Mouse (Mus musculus) layer of hippocampus, adult 2 months (tissue): ENCODE results near the gene Il7r. TPM values are rescaled to one million over a fixed set of nuclear protein-coding genes. Genes with fewer than 3 reads are reported as not detected.

Source experiments
- DNase-seq, 2 experiments: peaks; one replicate each; pipeline ENCODE4 v3.0.0; 2022; ENCODE audit warnings: low spot score in 2 of 2
- H3K27ac ChIP-seq: fragments of 200-600 bp; 2 replicates; pipeline ENCODE4 v1.8.1; 2022
- H3K4me3 ChIP-seq: fragments of 200-600 bp; 2 replicates; pipeline ENCODE4 v1.8.1; 2022; ENCODE audit warnings: mild to moderate bottlenecking
- CTCF ChIP-seq: fragments of 200-600 bp; conservative IDR thresholded peaks from 2 replicates; pipeline ENCODE4 v1.8.1; 2022; ENCODE audit warnings: antibody characterized with exemption, mild to moderate bottlenecking, moderate library complexity
- total RNA-seq, 2 experiments: library from RNA; stranded (reverse); gene quantifications; 2 replicates each; pipeline ENCODE4 v1.2.3; 2021

The Il7r gene
- total RNA-seq, 2 experiments from 2014 or later = 0.33 to 0.88 TPM

GRCm38 (mm10) chr15:9528186-9528935 lies 1.6 kb downstream of the Il7r start:
- Histone ChIP-seq H3K27ac (no peak overlapping the region), H3K4me3 (no peak overlapping the region)
- TF ChIP-seq CTCF = no peak
- no peak for DNase-seq

- TF ChIP-seq CTCF = no peak
- Histone ChIP-seq H3K27ac (no peak overlapping the region), H3K4me3 (no peak overlapping the region)
Measured at GRCm38 (mm10) chr15:9526412-9526811, 3.6 kb downstream of the Il7r start.

GRCm38 (mm10) chr15:9524907-9525306 lies 5.1 kb downstream of the Il7r start:
- no peak for DNase-seq
- Histone ChIP-seq H3K4me3 (no peak overlapping the region), H3K27ac (no peak overlapping the region)
- TF ChIP-seq CTCF = no peak

More at GRCm38 (mm10) chr15:9526412-9526811, 3.6 kb downstream of the Il7r start:
- no peak for DNase-seq

DNA sequence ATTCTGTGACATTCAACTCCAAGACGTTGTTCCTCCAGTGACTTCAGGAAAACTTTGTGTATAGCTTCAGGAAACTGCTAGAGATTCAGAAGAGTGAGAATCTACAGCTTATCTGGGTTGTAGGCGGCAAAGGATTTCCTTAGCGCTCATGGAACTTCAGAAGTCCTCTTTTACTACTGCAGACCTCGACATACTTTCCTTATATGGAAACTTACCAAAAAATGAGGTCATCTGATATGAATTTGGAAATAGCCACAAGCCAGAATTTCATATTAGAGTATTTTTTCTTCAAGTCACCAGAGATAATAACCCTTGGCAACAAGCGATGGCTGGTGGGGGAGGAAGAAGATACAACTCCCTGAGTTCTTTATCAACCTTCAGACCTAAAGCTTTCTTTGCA lies 6.0 kb downstream of the Il7r start:
- no peak overlapping the region for H3K27ac ChIP-seq
- no peak overlapping the region for H3K4me3 ChIP-seq
- no peak for DNase-seq
- TF ChIP-seq CTCF = no peak

DNA sequence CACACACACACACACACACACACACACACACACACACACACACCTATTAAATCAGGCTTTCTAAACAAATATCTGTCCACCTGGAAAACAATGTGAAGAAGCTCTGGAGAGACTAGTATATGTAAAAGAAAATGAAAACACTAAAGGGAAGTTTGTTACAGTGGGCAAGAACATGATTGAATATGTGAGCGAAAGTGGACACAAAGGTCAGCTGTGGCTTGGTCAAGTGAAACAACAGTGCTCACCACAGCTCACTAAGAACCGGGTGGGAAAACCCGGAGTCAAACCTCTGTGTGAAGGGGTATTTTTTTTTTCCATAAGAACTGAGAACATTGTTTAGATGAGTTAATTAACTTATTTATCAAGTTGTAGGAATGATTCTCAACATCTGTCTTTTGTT lies 6.9 kb downstream of the Il7r start:
- no peak for DNase-seq
- Histone ChIP-seq H3K4me3 (no peak overlapping the region), H3K27ac (no peak overlapping the region)
- TF ChIP-seq CTCF = no peak

DNA sequence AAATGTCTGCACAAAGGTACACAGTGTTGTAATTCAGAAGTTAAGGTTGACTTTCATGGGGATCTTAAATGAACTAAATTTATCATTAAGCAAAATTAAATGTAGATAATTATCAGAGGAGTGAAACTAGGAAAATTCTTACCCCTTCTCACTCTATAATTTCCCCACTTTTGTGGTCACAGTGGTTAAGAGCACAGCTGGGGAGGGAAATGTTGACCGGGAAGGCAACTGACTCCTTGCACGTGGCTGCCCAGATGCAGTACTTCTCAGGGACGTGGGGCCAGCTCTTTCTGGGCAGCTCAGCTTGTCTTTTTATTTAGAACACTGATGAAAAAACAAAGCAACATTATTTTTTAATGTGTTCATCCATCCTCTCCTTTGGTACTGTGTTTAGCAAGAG lies 37.9 kb downstream of the Il7r start:
- H3K4me3 ChIP-seq = no peak overlapping the region
- no peak for TF ChIP-seq CTCF

DNA sequence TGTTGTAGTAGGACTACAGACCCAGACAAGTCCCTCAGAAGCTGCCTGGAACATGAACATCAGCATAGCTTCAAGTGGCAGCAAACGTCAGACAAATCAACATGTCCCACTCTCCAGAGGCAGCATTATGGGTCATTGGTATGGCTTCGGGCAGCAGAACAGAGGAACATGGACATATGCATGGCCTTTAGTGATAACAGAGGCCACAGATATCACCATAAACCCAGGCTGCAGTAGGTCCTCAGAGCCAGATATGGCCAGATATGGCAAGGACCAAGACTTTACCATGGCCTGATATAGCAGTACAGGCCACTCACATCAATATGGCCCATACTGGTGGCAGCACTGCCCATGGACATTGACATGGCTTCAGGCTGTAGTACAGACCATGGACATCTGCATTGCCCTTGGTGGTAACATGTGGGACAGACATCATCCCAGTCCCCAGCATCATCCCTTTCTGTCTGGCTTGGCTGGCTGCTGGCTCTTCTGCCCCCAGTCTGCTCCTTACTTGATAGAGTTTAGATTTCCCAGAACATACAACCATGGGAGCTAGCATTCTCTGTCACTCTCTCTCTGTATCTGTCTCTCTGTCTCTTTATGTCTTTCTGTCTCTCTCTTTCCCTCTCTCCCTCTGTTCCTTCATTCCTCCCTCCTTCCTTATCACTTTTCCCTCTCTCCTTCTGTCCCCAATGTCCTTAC lies 40.4 kb downstream of the Il7r start:
- Histone ChIP-seq H3K4me3 (no peak overlapping the region), H3K27ac (no peak overlapping the region)
- DNase-seq = no peak
- no peak for TF ChIP-seq CTCF

More for the DNA sequence above, 37.9 kb downstream of the Il7r start:
- no peak overlapping the region for H3K27ac ChIP-seq
- no peak for DNase-seq

GRCm38 (mm10) chr15:9473188-9473587 lies 56.8 kb downstream of the Il7r start:
- no peak for DNase-seq
- no peak overlapping the region for H3K4me3 ChIP-seq
- H3K27ac ChIP-seq = no peak overlapping the region
- no peak for TF ChIP-seq CTCF

DNA sequence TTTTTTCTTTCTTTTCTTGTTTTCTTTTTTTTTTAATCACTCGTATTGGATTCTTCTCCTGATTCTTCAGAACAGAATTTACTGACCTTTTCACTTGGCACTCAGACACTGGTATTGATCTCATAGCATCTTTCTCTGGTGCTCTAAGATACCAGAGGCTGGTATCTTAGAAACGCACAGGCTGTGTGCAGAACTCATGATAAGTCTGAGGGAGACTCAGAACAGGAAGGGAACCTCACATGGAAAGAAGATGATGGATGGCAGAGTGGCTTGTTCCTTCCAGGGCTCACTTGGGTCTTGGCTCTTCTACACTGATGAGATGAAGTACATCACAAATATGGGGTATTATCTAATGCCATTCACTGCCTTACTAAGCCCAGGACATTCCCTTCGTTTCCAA lies 57.4 kb downstream of the Il7r start:
- Histone ChIP-seq H3K27ac (no peak overlapping the region), H3K4me3 (no peak overlapping the region)
- no peak for TF ChIP-seq CTCF
- DNase-seq = no peak

GRCm38 (mm10) chr15:9472167-9472566 lies 57.8 kb downstream of the Il7r start:
- no peak overlapping the region for H3K27ac ChIP-seq
- no peak for TF ChIP-seq CTCF
- no peak overlapping the region for H3K4me3 ChIP-seq
- DNase-seq = no peak

GRCm38 (mm10) chr15:9471053-9471685 lies 58.8 kb downstream of the Il7r start:
- no peak overlapping the region for H3K4me3 ChIP-seq
- no peak for TF ChIP-seq CTCF
- no peak for DNase-seq
- no peak overlapping the region for H3K27ac ChIP-seq

- no peak for DNase-seq
- TF ChIP-seq CTCF = no peak
- no peak overlapping the region for H3K27ac ChIP-seq
- no peak overlapping the region for H3K4me3 ChIP-seq
Measured at GRCm38 (mm10) chr15:9464039-9464438, 65.9 kb downstream of the Il7r start.

DNA sequence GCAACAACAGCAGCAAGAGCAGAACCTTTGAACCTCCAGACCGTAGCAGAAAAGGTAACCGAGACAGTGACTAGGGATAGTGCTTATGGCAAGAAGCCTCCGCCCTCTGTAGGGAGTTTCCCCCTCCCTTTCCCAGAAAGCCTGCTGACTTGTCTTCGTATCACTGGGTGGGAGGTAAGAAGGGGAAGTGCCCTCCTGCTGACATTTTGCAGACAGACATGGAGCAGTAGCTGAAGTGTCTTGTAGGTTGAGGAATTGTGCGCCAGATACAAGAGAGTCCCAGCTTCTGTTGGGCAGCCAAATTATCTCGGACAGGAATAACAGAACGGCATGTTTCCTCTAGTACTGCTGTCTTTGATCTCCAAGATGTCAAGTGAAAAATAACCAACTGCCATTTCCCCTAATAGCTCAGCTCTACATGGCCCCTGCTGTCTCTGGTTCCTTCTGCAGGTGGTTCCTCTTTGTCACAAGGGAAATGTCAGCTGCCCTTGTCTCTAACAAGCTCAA lies 66.4 kb downstream of the Il7r start:
- peak in 1 of 2 experiments; percentile 2 for DNase-seq
- Histone ChIP-seq H3K27ac (no peak overlapping the region), H3K4me3 (no peak overlapping the region)
- TF ChIP-seq CTCF = no peak

Other genes with a start within 250 kb of the Il7r start
- not detected for gene Ugt3a2, start 194.6 kb downstream of the Il7r start, total RNA-seq
- 1 to 10 TPM; 1.8 to 2.0 TPM for gene Capsl, start 94.1 kb downstream of the Il7r start, total RNA-seq
- 1 to 10 TPM; 2.2 to 2.3 TPM for gene Spef2, start 218.7 kb upstream of the Il7r start, total RNA-seq